Mouse (Mus musculus) hindlimb bud, embryonic 11.5 days (tissue): ENCODE measurements around the gene Ntm.

ENCODE experiments used
- DNase-seq: peaks from one replicate; pipeline ENCODE4 v3.0.0-alpha.2; 2012; ENCODE audit warnings: low read depth, low spot score; ENCODE audit errors: extremely low spot score

Gene Ntm

GRCm38 (mm10) chr9:29661468-29662145, 301.3 kb downstream of the Ntm start:
- DNase-seq = no peak

- no peak for DNase-seq
These were observed 302.8 kb downstream of the Ntm start for GRCm38 (mm10) chr9:29660059-29660613.

- DNase-seq = no peak
These were observed 305.0 kb downstream of the Ntm start for GRCm38 (mm10) chr9:29657761-29658465.

GRCm38 (mm10) chr9:29654885-29655284, 308.1 kb downstream of the Ntm start:
- no peak for DNase-seq

- no peak for DNase-seq
These were observed 309.2 kb downstream of the Ntm start for GRCm38 (mm10) chr9:29653678-29654235.

- no peak for DNase-seq
These were observed 310.1 kb downstream of the Ntm start for GRCm38 (mm10) chr9:29652854-29653253.

GRCm38 (mm10) chr9:29651856-29652255, 311.1 kb downstream of the Ntm start:
- no peak for DNase-seq

- DNase-seq = no peak
These were observed 311.7 kb downstream of the Ntm start for GRCm38 (mm10) chr9:29651226-29651625.

GRCm38 (mm10) chr9:29650679-29651078, 312.3 kb downstream of the Ntm start:
- peak; percentile 47 for DNase-seq

- DNase-seq = no peak
These were observed 312.7 kb downstream of the Ntm start for GRCm38 (mm10) chr9:29650266-29650665.

GRCm38 (mm10) chr9:29648256-29648655, 314.7 kb downstream of the Ntm start:
- DNase-seq = no peak

- DNase-seq = no peak
These were observed 315.2 kb downstream of the Ntm start for GRCm38 (mm10) chr9:29647764-29648163.

- DNase-seq = no peak
These were observed 317.0 kb downstream of the Ntm start for GRCm38 (mm10) chr9:29645796-29646400.

GRCm38 (mm10) chr9:29642997-29643657, 319.8 kb downstream of the Ntm start:
- peak; percentile 50 for DNase-seq

- no peak for DNase-seq
These were observed 325.6 kb downstream of the Ntm start for GRCm38 (mm10) chr9:29637335-29637734.

GRCm38 (mm10) chr9:29617181-29617580, 345.8 kb downstream of the Ntm start:
- DNase-seq = no peak

GRCm38 (mm10) chr9:29612020-29612612, 350.8 kb downstream of the Ntm start:
- no peak for DNase-seq

GRCm38 (mm10) chr9:29610867-29611266, 352.1 kb downstream of the Ntm start:
- DNase-seq = peak; percentile 39

- DNase-seq = no peak
These were observed 365.3 kb downstream of the Ntm start for GRCm38 (mm10) chr9:29597665-29598064.

- no peak for DNase-seq
These were observed 367.6 kb downstream of the Ntm start for GRCm38 (mm10) chr9:29595321-29595720.
